Mouse (Mus musculus): ENCODE data around the gene Ryr1.

GRCm38 (mm10) chr7:28990766-28991273 is 134.2 kb downstream of the Ryr1 start:
- no peak for TF ChIP-seq CTCF (IDR thresholded peaks at IDR 0.05; ENCODE audit: low read depth)
- TF ChIP-seq EP300 (IDR thresholded peaks at IDR 0.05; ENCODE audit: low read depth), result no peak
